Mouse (Mus musculus) C2C12 (cell line): ENCODE results near the gene Gm5105.

Source experiments
- CEBPB ChIP-seq: IDR thresholded peaks from one replicate; pipeline ENCODE4 v1.6.1; 2011; ENCODE audit warnings: low read depth, mild to moderate bottlenecking, control low read depth, moderate library complexity
- CTCF ChIP-seq: IDR thresholded peaks from one replicate; pipeline ENCODE4 v1.5.1; 2011; ENCODE audit not compliant: control insufficient read depth, insufficient read depth, insufficient read length
- FOSL1 ChIP-seq: IDR thresholded peaks from one replicate; pipeline ENCODE4 v1.8.0; 2011; ENCODE audit warnings: mild to moderate bottlenecking, low read length; ENCODE audit not compliant: poor library complexity, insufficient read depth, severe bottlenecking
- MAX ChIP-seq: IDR thresholded peaks from one replicate; pipeline ENCODE4 v1.6.1; 2011; ENCODE audit warnings: mild to moderate bottlenecking, control low read depth
- MYOD1 ChIP-seq: IDR thresholded peaks from one replicate; pipeline ENCODE4 v1.6.1; 2011; ENCODE audit warnings: low read depth; ENCODE audit not compliant: control insufficient read depth, insufficient read length
- MYOG ChIP-seq: IDR thresholded peaks from one replicate; pipeline ENCODE4 v1.6.1; 2011; ENCODE audit not compliant: control insufficient read depth, insufficient read length; ENCODE audit errors: extremely low read depth
- USF1 ChIP-seq: IDR thresholded peaks from one replicate; pipeline ENCODE4 v1.6.1; 2011; ENCODE audit warnings: low read depth, mild to moderate bottlenecking, control low read depth, moderate library complexity

- TF ChIP-seq CTCF (no peak), USF1 (no peak), MYOD1 (no peak), MAX (no peak), MYOG (no peak), CEBPB (no peak), FOSL1 (no peak)
Measured at GRCm38 (mm10) chr3:138083896-138084295, 16.7 kb upstream of the Gm5105 start.
